Mouse (Mus musculus) left cerebral cortex, postnatal 4 days (tissue): ENCODE data around the gene Vmn1r62. TPM values are rescaled to one million over a fixed set of nuclear protein-coding genes. Genes with fewer than 3 reads are reported as not detected.
"Not testable (repeated sequence)": the region's sequence is repeated elsewhere in the genome, so short reads cannot be mapped to it uniquely, and the experiment has no call there.

ENCODE experiments used
- DNase-seq: peaks from one replicate; pipeline ENCODE4 v3.0.0-alpha.2; 2022
- intact Hi-C: fragments of 180-260 bp; cut with DNase I; formaldehyde crosslinking; loops from one replicate; pipeline ENCODE4 v1.15.1; 2025
- total RNA-seq, 2 experiments: library from RNA; stranded (reverse); gene quantifications; 2 replicates each; pipeline ENCODE4 v1.2.3; 2021

The Vmn1r62 gene
- total RNA-seq = not detected

DNA sequence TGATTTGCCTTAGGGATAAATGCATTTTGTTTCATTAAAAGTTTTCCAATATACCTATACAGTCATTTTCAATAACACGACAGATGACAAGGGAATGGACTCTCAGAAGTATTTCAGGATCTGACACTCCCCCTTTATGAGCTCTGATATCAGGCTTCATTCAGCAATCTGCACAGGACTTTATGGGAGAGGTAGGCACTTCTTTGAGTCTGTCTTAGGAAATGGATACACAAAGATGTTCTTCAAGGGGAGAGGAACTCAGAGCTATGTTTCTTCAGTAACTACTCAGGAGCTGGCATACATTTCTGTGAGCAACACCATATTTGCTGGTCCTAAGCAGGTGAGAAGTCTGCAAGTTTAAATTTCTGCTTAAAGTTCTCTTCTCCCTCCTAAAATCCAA, at the start of gene Vmn1r62:
TSS of gene Vmn1r62 (plus strand) at position 301 of the 400 bp plus-strand sequence.
- DNase-seq, intact Hi-C loops: not testable (repeated sequence)

Other genes starting within 250 kb of the Vmn1r62 start
- not detected for gene Vmn1r59, start 216.9 kb upstream of the Vmn1r62 start, total RNA-seq
- gene Vmn2r28, start 179.7 kb upstream of the Vmn1r62 start, total RNA-seq = not detected
- not detected for gene Vmn1r60, start 126.3 kb upstream of the Vmn1r62 start, total RNA-seq
- not detected for gene Vmn1r61, start 60.3 kb upstream of the Vmn1r62 start, total RNA-seq
- gene Vmn1r63, start 131.8 kb downstream of the Vmn1r62 start, total RNA-seq = not detected
- not detected for gene Vmn1r64, start 210.9 kb downstream of the Vmn1r62 start, total RNA-seq